Mouse (Mus musculus) v-Abl transformed pro-B cells (cell line): Measurements from ENCODE around the gene Med25.

Experiments used
- in situ Hi-C, 2 experiments: fragments of 400-800 bp; cut with MboI; formaldehyde crosslinking; loops; one replicate each; pipeline ENCODE4 v1.15.1; 2025; ENCODE audit not compliant: unreplicated experiment in 2 of 2

Gene Med25

GRCm38 (mm10) chr7:44892276-44892921 lies at the start of gene Med25:
Gene Med25, minus strand, starts transcription at chr7:44892712.
- in situ Hi-C loops: loop anchor here in 1 of 2 experiments (10.0 kb wide), 1 partner anchor 62 kb away; no protein-coding TSS in a partner anchor

- in situ Hi-C loops: loop anchor here in 1 of 2 experiments (25.0 kb wide), 1 partner anchor 1251 kb away; the partner anchor contains the start of gene Klk14
These were observed 46.2 kb upstream of the Med25 start for GRCm38 (mm10) chr7:44938680-44939079.

GRCm38 (mm10) chr7:44929204-44930151 lies 37.0 kb upstream of the Med25 start, which contains the start of gene Ap2a1:
Gene Ap2a1, minus strand, starts transcription at chr7:44929496.
- in situ Hi-C loops: loop anchor here in 1 of 2 experiments (25.0 kb wide), 1 partner anchor 1242 kb away; the partner anchor contains the start of gene Klk14

- in situ Hi-C loops: loop anchor here in 1 of 2 experiments (25.0 kb wide), 1 partner anchor 1241 kb away; the partner anchor contains the start of gene Klk14
These were observed 36.1 kb upstream of the Med25 start for GRCm38 (mm10) chr7:44928570-44928969.

- in situ Hi-C loops: loop anchor here in 1 of 2 experiments (25.0 kb wide), 1 partner anchor 1238 kb away; the partner anchor contains the start of gene Klk14
These were observed 33.0 kb upstream of the Med25 start for GRCm38 (mm10) chr7:44925468-44925867.

- in situ Hi-C loops: loop anchor here in 1 of 2 experiments (5.0 kb wide), 1 partner anchor 35 kb away; no protein-coding TSS in a partner anchor
These were observed 30.0 kb upstream of the Med25 start for GRCm38 (mm10) chr7:44922530-44922929.

GRCm38 (mm10) chr7:44919127-44919526 lies 26.6 kb upstream of the Med25 start:
- in situ Hi-C loops: no loop called here

- in situ Hi-C loops: no loop called here
These were observed 25.7 kb upstream of the Med25 start for GRCm38 (mm10) chr7:44918219-44918618.

- in situ Hi-C loops: no loop called here
These were observed 24.4 kb upstream of the Med25 start for GRCm38 (mm10) chr7:44916881-44917280.

- in situ Hi-C loops: no loop called here
These were observed 23.7 kb upstream of the Med25 start for GRCm38 (mm10) chr7:44916191-44916590.

GRCm38 (mm10) chr7:44915314-44915713 lies 22.8 kb upstream of the Med25 start:
- in situ Hi-C loops: no loop called here

GRCm38 (mm10) chr7:44914396-44914795 lies 21.9 kb upstream of the Med25 start:
- in situ Hi-C loops: no loop called here

GRCm38 (mm10) chr7:44908706-44909476 lies 16.4 kb upstream of the Med25 start:
- in situ Hi-C loops: no loop called here

- in situ Hi-C loops: no loop called here
These were observed 12.9 kb upstream of the Med25 start for GRCm38 (mm10) chr7:44905430-44905829.

GRCm38 (mm10) chr7:44901230-44901722 lies 8.8 kb upstream of the Med25 start:
- in situ Hi-C loops: no loop called here

- in situ Hi-C loops: no loop called here
These were observed 8.1 kb upstream of the Med25 start for GRCm38 (mm10) chr7:44900632-44901031.

GRCm38 (mm10) chr7:44898607-44899006 lies 6.1 kb upstream of the Med25 start:
- in situ Hi-C loops: loop anchor here (5.0 to 10.0 kb wide), 2 partner anchors 46 to 56 kb away; no protein-coding TSS in a partner anchor

- in situ Hi-C loops: loop anchor here (5.0 to 10.0 kb wide), 2 partner anchors 44 to 58 kb away; no protein-coding TSS in a partner anchor
These were observed 4.0 kb upstream of the Med25 start for GRCm38 (mm10) chr7:44896499-44896898.

GRCm38 (mm10) chr7:44895593-44896434 lies 3.3 kb upstream of the Med25 start, which contains the start of gene Fuz:
Gene Fuz, plus strand, starts transcription at chr7:44896079.
- in situ Hi-C loops: loop anchor here (5.0 to 10.0 kb wide), 2 partner anchors 44 to 59 kb away; no protein-coding TSS in a partner anchor
